Mouse (Mus musculus): ENCODE data around the gene Adamts15. TPM values are rescaled to one million over a fixed set of nuclear protein-coding genes. Genes with fewer than 3 reads are reported as not detected.

Gene Adamts15
- total RNA-seq, 2 experiments from 2014 or later = 3.9 to 5.4 TPM

GRCm38 (mm10) chr9:30886276-30886675 lies 36.0 kb downstream of the Adamts15 start:
- DNase-seq (ENCODE audit: extremely low spot score in 1 of 2, low spot score in 1 of 2) = no peak

GRCm38 (mm10) chr9:30880553-30880952 lies 41.7 kb downstream of the Adamts15 start:
- DNase-seq (ENCODE audit: extremely low spot score in 1 of 2, low spot score in 1 of 2) = no peak

GRCm38 (mm10) chr9:30879947-30880273 lies 42.3 kb downstream of the Adamts15 start:
- no peak for DNase-seq (ENCODE audit: extremely low spot score in 1 of 2, low spot score in 1 of 2)

- DNase-seq (ENCODE audit: extremely low spot score in 1 of 2, low spot score in 1 of 2) = no peak
These were observed 42.9 kb downstream of the Adamts15 start for GRCm38 (mm10) chr9:30879248-30879946.

GRCm38 (mm10) chr9:30876552-30876951 lies 45.7 kb downstream of the Adamts15 start:
- DNase-seq (ENCODE audit: extremely low spot score in 1 of 2, low spot score in 1 of 2) = no peak

- DNase-seq (ENCODE audit: extremely low spot score in 1 of 2, low spot score in 1 of 2) = no peak
These were observed 66.4 kb downstream of the Adamts15 start for GRCm38 (mm10) chr9:30855837-30856236.

- DNase-seq (ENCODE audit: extremely low spot score in 1 of 2, low spot score in 1 of 2) = no peak
These were observed 70.4 kb downstream of the Adamts15 start for GRCm38 (mm10) chr9:30851841-30852240.

GRCm38 (mm10) chr9:30849951-30850350 lies 72.3 kb downstream of the Adamts15 start:
- DNase-seq (ENCODE audit: extremely low spot score in 1 of 2, low spot score in 1 of 2) = no peak

- DNase-seq (ENCODE audit: extremely low spot score in 1 of 2, low spot score in 1 of 2) = no peak
These were observed 72.8 kb downstream of the Adamts15 start for GRCm38 (mm10) chr9:30849444-30849843.

Other genes with a start within 250 kb of the Adamts15 start
- 1 to 10 TPM; 4.4 to 4.5 TPM for gene Adamts8, start 20.1 kb upstream of the Adamts15 start, total RNA-seq (2021)
- 10 to 100 TPM; 39.5 to 39.6 TPM for gene Zbtb44, start 108.2 kb upstream of the Adamts15 start, total RNA-seq (2021)
- 1 to 10 TPM in 1 of 2 experiments, under 1 TPM in 1; 0.54 to 1.1 TPM for gene St14, start 209.4 kb upstream of the Adamts15 start, total RNA-seq (2021)